ENCODE assay signal across 28 mouse cellular contexts in the genomic region with DNA sequence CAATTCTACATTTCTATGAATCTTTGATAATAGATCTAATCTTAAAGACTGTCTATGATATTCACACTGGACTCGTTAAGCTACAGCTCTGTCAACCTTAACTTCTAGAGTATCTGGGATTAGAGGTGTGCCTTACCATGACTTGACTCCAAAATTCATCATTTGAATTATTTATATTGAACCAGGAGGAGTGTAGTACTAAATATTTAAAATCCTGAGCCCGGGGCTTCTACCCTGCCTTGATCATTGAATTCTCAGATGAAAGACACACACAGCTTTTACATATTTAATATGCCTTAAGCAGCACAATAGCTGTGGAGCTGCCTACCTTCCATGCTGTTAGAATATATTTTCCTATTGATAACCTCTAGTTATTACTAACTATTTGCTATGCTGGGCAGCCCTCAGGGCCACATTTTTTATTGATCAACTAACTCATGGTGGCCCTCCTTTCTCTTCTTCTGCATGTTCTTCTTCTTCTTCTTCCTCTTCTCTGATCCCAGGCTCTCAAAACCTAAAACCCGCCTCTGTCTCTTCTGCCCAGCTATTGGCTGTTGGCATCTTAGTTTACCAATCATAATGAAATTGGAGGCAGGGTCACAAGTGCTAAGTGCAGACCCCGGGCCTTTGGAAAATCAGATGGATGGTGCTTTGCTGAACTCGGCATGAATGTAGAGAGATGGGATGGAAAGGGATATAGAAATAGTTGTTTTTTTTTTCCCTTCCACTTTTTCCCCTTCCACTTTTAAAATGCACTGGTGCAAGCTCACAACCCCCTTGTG. TPM values are rescaled to one million over a fixed set of nuclear protein-coding genes. Genes with fewer than 3 reads are reported as not detected.
DNase-seq lines count a peak whose midpoint lies in the region; ATAC-seq and TF ChIP-seq lines count a peak whose summit lies in the region.
"Had no signal": no experiment of that assay in that cellular context is flagged by ENCODE, and none has a peak within 500 bp of the region (broad histone marks: within the 10 kb centered on the region; RNA-seq: fewer than 3 reads in every experiment).

No protein-coding gene starts in this region.

- H3K4me2 ChIP-seq in midbrain, embryonic 13.5 days (replicated peaks) = no peak overlapping the region
- no peak overlapping the region for H3K4me2 ChIP-seq in midbrain, embryonic 15.5 days
- no peak overlapping the region for H3K4me2 ChIP-seq in midbrain, postnatal 0 days (ENCODE audit: low read depth, low read length, poor library complexity, severe bottlenecking)
- H3K4me2 ChIP-seq: embryonic facial prominence, embryonic 12.5 days; forebrain, embryonic 12.5 days had no signal

- TF ChIP-seq CTCF in embryonic fibroblast, embryonic 13.5 days (IDR thresholded peaks at IDR 0.05; ENCODE audit: borderline replicate concordance, insufficient read depth, low read length) = no peak
- no peak for TF ChIP-seq CTCF in midbrain, postnatal 0 days (IDR thresholded peaks at IDR 0.05)

- no peak overlapping the region for H3K27ac ChIP-seq in midbrain, embryonic 13.5 days
- H3K27ac ChIP-seq in midbrain, embryonic 10.5 days (replicated peaks) = no peak overlapping the region
- H3K27ac ChIP-seq in embryonic fibroblast, embryonic 13.5 days (ENCODE audit: insufficient read depth, low read length) = peak overlapping the region; percentile 41; the same call in 1 of the 2 replicates
- H3K27ac ChIP-seq in midbrain, embryonic 15.5 days = peak overlapping the region; percentile 20; the same call in 1 of the 2 replicates
- no peak overlapping the region for H3K27ac ChIP-seq in midbrain, postnatal 0 days (ENCODE audit: low read depth, low read length)
- H3K27ac ChIP-seq: embryonic facial prominence, embryonic 10.5 days; embryonic facial prominence, embryonic 12.5 days; forebrain, embryonic 10.5 days; forebrain, embryonic 12.5 days had no signal

- ATAC-seq in midbrain, embryonic 13.5 days = peak; percentile 77
- ATAC-seq in midbrain, embryonic 15.5 days (replicated peaks) = peak; percentile 87
- ATAC-seq in midbrain, postnatal 0 days (ENCODE audit: low FRiP score) = peak; percentile 58
- ATAC-seq: activated CD4-positive, CD25-positive, alpha-beta regulatory T cell, adult 4 months; forebrain, embryonic 14.5 days; forebrain, embryonic 16.5 days; Patski had no signal

- H3K4me3 ChIP-seq in midbrain, embryonic 13.5 days (replicated peaks) = no peak overlapping the region
- no peak overlapping the region for H3K4me3 ChIP-seq in midbrain, embryonic 10.5 days
- no peak overlapping the region for H3K4me3 ChIP-seq in embryonic fibroblast, embryonic 13.5 days (ENCODE audit: insufficient read depth, low read length)
- H3K4me3 ChIP-seq in midbrain, embryonic 15.5 days = no peak overlapping the region
- H3K4me3 ChIP-seq in midbrain, postnatal 0 days (ENCODE audit: low read depth, low read length) = no peak overlapping the region
- H3K4me3 ChIP-seq: embryonic facial prominence, embryonic 10.5 days; embryonic facial prominence, embryonic 12.5 days; erythroblast, embryonic 14.5 days; forebrain, embryonic 10.5 days; forebrain, embryonic 12.5 days had no signal

- no peaks in the 10 kb centered on the region for H3K27me3 ChIP-seq in midbrain, embryonic 13.5 days
- H3K27me3 ChIP-seq in midbrain, embryonic 10.5 days (ENCODE audit: low read depth, poor library complexity, severe bottlenecking) = 0 out of 2 replicates have a peak, but pooled peaks cover under 1% of the 10 kb centered on the region
- no peaks in the 10 kb centered on the region for H3K27me3 ChIP-seq in midbrain, embryonic 15.5 days (replicated peaks)
- no peaks in the 10 kb centered on the region for H3K27me3 ChIP-seq in midbrain, postnatal 0 days (ENCODE audit: insufficient read depth, low read length)
- H3K27me3 ChIP-seq: embryonic facial prominence, embryonic 12.5 days had no signal

- TF ChIP-seq POLR2A in embryonic fibroblast, embryonic 13.5 days (IDR thresholded peaks at IDR 0.05; ENCODE audit: low read depth, low read length) = no peak

- intact Hi-C loops in left cerebral cortex, postnatal 36 days (cut with DNase I) = no loop called here

- no peaks in the 10 kb centered on the region for H3K9me3 ChIP-seq in midbrain, embryonic 13.5 days
- no peaks in the 10 kb centered on the region for H3K9me3 ChIP-seq in midbrain, embryonic 10.5 days (replicated peaks)
- H3K9me3 ChIP-seq in midbrain, embryonic 15.5 days = no peaks in the 10 kb centered on the region
- H3K9me3 ChIP-seq in midbrain, postnatal 0 days (ENCODE audit: low read length) = no peaks in the 10 kb centered on the region
- H3K9me3 ChIP-seq: embryonic facial prominence, embryonic 10.5 days; embryonic facial prominence, embryonic 12.5 days; forebrain, embryonic 10.5 days; forebrain, embryonic 12.5 days had no signal

- no peaks in the 10 kb centered on the region for H3K4me1 ChIP-seq in midbrain, embryonic 13.5 days (replicated peaks)
- H3K4me1 ChIP-seq in midbrain, embryonic 10.5 days = no peaks in the 10 kb centered on the region
- no peaks in the 10 kb centered on the region; the same call in 1 of the 2 replicates for H3K4me1 ChIP-seq in embryonic fibroblast, embryonic 13.5 days (ENCODE audit: control insufficient read depth, insufficient read depth, low read length)
- H3K4me1 ChIP-seq in midbrain, embryonic 15.5 days = no peaks in the 10 kb centered on the region
- H3K4me1 ChIP-seq in midbrain, postnatal 0 days (ENCODE audit: insufficient read depth, low read length) = no peaks in the 10 kb centered on the region
- H3K4me1 ChIP-seq: embryonic facial prominence, embryonic 10.5 days; embryonic facial prominence, embryonic 12.5 days; forebrain, embryonic 10.5 days; forebrain, embryonic 12.5 days had no signal

- no peak for DNase-seq in midbrain, embryonic 10.5 days (ENCODE audit: low spot score)
- DNase-seq in midbrain, postnatal 0 days (ENCODE audit: low spot score) = no peak
- DNase-seq in MN1 (ENCODE audit: low spot score) = no peak
- DNase-seq in left cerebral cortex, postnatal 36 days (ENCODE audit: low spot score in 2 of 2) = no peak
- DNase-seq in adrenal gland, adult (ENCODE audit: inconsistent age in 2 of 2, low spot score in 1 of 2) = no peak
- DNase-seq: adrenal gland, adult 2 months; adrenal gland, postnatal 10 days; adrenal gland, postnatal 25 days; cerebellum, adult 11-12 months; cerebellum, adult 2 months; cerebellum, adult 9-10 months; cerebellum, postnatal 10 days; cerebellum, postnatal 25 days had no signal

- H3K36me3 ChIP-seq in midbrain, embryonic 13.5 days = no peaks in the 10 kb centered on the region
- H3K36me3 ChIP-seq in midbrain, embryonic 10.5 days = no peaks in the 10 kb centered on the region
- H3K36me3 ChIP-seq in midbrain, embryonic 15.5 days (replicated peaks) = no peaks in the 10 kb centered on the region
- H3K36me3 ChIP-seq in midbrain, postnatal 0 days (ENCODE audit: insufficient read depth, low read length) = no peaks in the 10 kb centered on the region
- H3K36me3 ChIP-seq: embryonic facial prominence, embryonic 10.5 days; embryonic facial prominence, embryonic 12.5 days; forebrain, embryonic 10.5 days; forebrain, embryonic 12.5 days had no signal

- 82% methylated on average over 5 of the region's 5 CpGs for WGBS in midbrain, embryonic 13.5 days
- 86% methylated on average over 5 of the region's 5 CpGs for WGBS in midbrain, embryonic 10.5 days
- WGBS in midbrain, embryonic 15.5 days = 69% methylated on average over 5 of the region's 5 CpGs
- WGBS in midbrain, postnatal 0 days = 63% methylated on average over 5 of the region's 5 CpGs

- no peak overlapping the region for H3K9ac ChIP-seq in midbrain, embryonic 13.5 days (replicated peaks)
- H3K9ac ChIP-seq in midbrain, embryonic 15.5 days = no peak overlapping the region
- no peak overlapping the region for H3K9ac ChIP-seq in midbrain, postnatal 0 days (replicated peaks; ENCODE audit: low read length, poor library complexity, severe bottlenecking)
- H3K9ac ChIP-seq: embryonic facial prominence, embryonic 12.5 days; forebrain, embryonic 12.5 days had no signal

RNA-seq across cellular contexts. Expression of gene Pdcd1, which starts 33.2 kb away (rescaled TPM):
- polyA plus RNA-seq in midbrain, embryonic 13.5 days (2015; fragmentation: Nextera tagmentation; extraction: Ambion mirVana) = not detected in 2 replicates
- 0.14 TPM in 1 of 2 replicates, not detected in the other for polyA plus RNA-seq in midbrain, embryonic 10.5 days (2016; fragmentation: Nextera tagmentation; extraction: Ambion mirVana)
- not detected in 2 replicates for polyA plus RNA-seq in embryonic fibroblast, embryonic 13.5 days (2011; ENCODE audit: insufficient read length, low read depth, missing spikeins)
- not detected in 2 replicates for polyA plus RNA-seq in midbrain, embryonic 15.5 days (2015; fragmentation: Nextera tagmentation; extraction: Ambion mirVana)
- total RNA-seq in midbrain, postnatal 0 days (2014; rRNA removed) = not detected in 2 replicates
- not detected in 2 replicates for polyA plus RNA-seq in midbrain, postnatal 0 days (2015; fragmentation: Nextera tagmentation; extraction: Ambion mirVana)
- under 1 TPM in 1 of 2 experiments, not detected in 1; 0.15 TPM for total RNA-seq in left cerebral cortex, postnatal 36 days (2021)
- total RNA-seq: adrenal gland, postnatal 25 days; adrenal gland, postnatal 4 days; MEL had no signal
- polyA plus RNA-seq: C2C12; embryonic facial prominence, embryonic 10.5 days; embryonic facial prominence, embryonic 12.5 days; erythroblast, embryonic 14.5 days; forebrain, embryonic 14.5 days; forebrain, embryonic 16.5 days; Patski had no signal

Comparison
In these comparisons a context has a peak if more than half of its experiments do, and no peak if none do; other contexts are left out.
1. H3K27ac ChIP-seq: peak in embryonic fibroblast, embryonic 13.5 days (single experiment) and midbrain, embryonic 15.5 days (single experiment); none in midbrain, embryonic 13.5 days (single experiment), midbrain, embryonic 10.5 days (single experiment) and midbrain, postnatal 0 days (single experiment).
2. Peak in every context shown above with its lines, with median percentiles within 50 percentile points of each other: ATAC-seq.